Comparison of ENCODE assay signal across 13 mouse cellular contexts in genomic region chr8:86234696-86235095, GRCm38 (mm10).
"Had no signal": no experiment of that assay in that cellular context is flagged by ENCODE, and none has a peak within 500 bp of the region (broad histone marks: within the 10 kb centered on the region; RNA-seq: fewer than 3 reads in every experiment).

No protein-coding gene starts in this region.

- ATAC-seq: midbrain, embryonic 16.5 days had no signal

- DNase-seq: lung, adult 18-20 months; lung, embryonic 14.5 days; lung, postnatal 10 days; midbrain, embryonic 14.5 days; retina, postnatal 1 day; right cerebral cortex, adult 18-20 months; right cerebral cortex, postnatal 25 days; right cerebral cortex, postnatal 4 days; spleen, adult 18-20 months; thymus, adult 18-20 months; thymus, postnatal 14 days; thymus, postnatal 36 days had no signal
